In genomic region chr11:120707969-120708368, GRCm38 (mm10) we compare ENCODE assay signal across 17 mouse cellular contexts. TPM values are rescaled to one million over a fixed set of nuclear protein-coding genes. Genes with fewer than 3 reads are reported as not detected.
DNase-seq lines count a peak whose midpoint lies in the region; ATAC-seq and TF ChIP-seq lines count a peak whose summit lies in the region.
"Had no signal": no experiment of that assay in that cellular context is flagged by ENCODE, and none has a peak within 500 bp of the region (broad histone marks: within the 10 kb centered on the region; RNA-seq: fewer than 3 reads in every experiment).

No protein-coding gene starts in this region.

- peaks cover 32% of the 10 kb centered on the region for H3K27me3 ChIP-seq in forebrain, embryonic 10.5 days (ENCODE audit: poor library complexity, severe bottlenecking)
- H3K27me3 ChIP-seq in forebrain, embryonic 16.5 days (replicated peaks; ENCODE audit: control insufficient read depth, insufficient read depth, low read length), result no peaks in the 10 kb centered on the region
- H3K27me3 ChIP-seq in kidney, embryonic 16.5 days (ENCODE audit: insufficient read depth, low read length), result no peaks in the 10 kb centered on the region
- H3K27me3 ChIP-seq in limb, embryonic 14.5 days (ENCODE audit: control insufficient read depth, insufficient read depth, low read length), result no peaks in the 10 kb centered on the region

- peak overlapping the region; percentile 36 for H3K4me3 ChIP-seq in forebrain, embryonic 10.5 days
- H3K4me3 ChIP-seq in forebrain, embryonic 16.5 days (replicated peaks; ENCODE audit: low read length), result no peak overlapping the region
- H3K4me3 ChIP-seq in kidney, embryonic 16.5 days (ENCODE audit: low read length), result no peak overlapping the region
- no peak overlapping the region for H3K4me3 ChIP-seq in limb, embryonic 14.5 days (replicated peaks; ENCODE audit: low read length)

- no peak for ATAC-seq in forebrain, embryonic 16.5 days
- ATAC-seq in kidney, embryonic 16.5 days (ENCODE audit: low FRiP score, low TSS enrichment), result no peak
- no peak for ATAC-seq in limb, embryonic 14.5 days (ENCODE audit: low FRiP score, low read depth)
- no peak for ATAC-seq in megakaryocyte progenitor cell, adult 5-6 weeks (replicated peaks; ENCODE audit: poor library complexity)
- ATAC-seq: intestine, embryonic 16.5 days; lung, postnatal 0 days had no signal

- 38% methylated on average over 5 of the region's 5 CpGs for WGBS in forebrain, embryonic 10.5 days
- 49% methylated on average over 5 of the region's 5 CpGs for WGBS in forebrain, embryonic 16.5 days
- 22% methylated on average over 5 of the region's 5 CpGs for WGBS in kidney, embryonic 16.5 days
- WGBS in limb, embryonic 14.5 days, result 28% methylated on average over 5 of the region's 5 CpGs

- H3K4me2 ChIP-seq in forebrain, embryonic 16.5 days (ENCODE audit: low read length), result no peak overlapping the region
- H3K4me2 ChIP-seq in kidney, embryonic 16.5 days (replicated peaks; ENCODE audit: low read depth, low read length), result no peak overlapping the region
- peak overlapping the region; percentile 10; the same call in 1 of the 2 replicates for H3K4me2 ChIP-seq in limb, embryonic 14.5 days (replicated peaks; ENCODE audit: low read depth, low read length, severe bottlenecking)

- H3K4me1 ChIP-seq in forebrain, embryonic 10.5 days, result peaks cover 78% of the 10 kb centered on the region
- H3K4me1 ChIP-seq in forebrain, embryonic 16.5 days (replicated peaks; ENCODE audit: control insufficient read depth, insufficient read depth, low read length), result peaks cover 21% of the 10 kb centered on the region
- H3K4me1 ChIP-seq in kidney, embryonic 16.5 days (ENCODE audit: insufficient read depth, low read length), result peaks cover 62% of the 10 kb centered on the region
- H3K4me1 ChIP-seq in limb, embryonic 14.5 days (ENCODE audit: control insufficient read depth, insufficient read depth, low read length), result peaks cover 36% of the 10 kb centered on the region

- no peak overlapping the region for H3K9ac ChIP-seq in forebrain, embryonic 16.5 days (replicated peaks; ENCODE audit: low read depth, low read length)
- H3K9ac ChIP-seq in kidney, embryonic 16.5 days (replicated peaks; ENCODE audit: low read length), result no peak overlapping the region
- no peak overlapping the region for H3K9ac ChIP-seq in limb, embryonic 14.5 days (ENCODE audit: low read depth, low read length, severe bottlenecking)

- peaks cover 50% of the 10 kb centered on the region for H3K36me3 ChIP-seq in forebrain, embryonic 10.5 days (replicated peaks)
- H3K36me3 ChIP-seq in forebrain, embryonic 16.5 days (ENCODE audit: control insufficient read depth, insufficient read depth), result peaks cover 7% of the 10 kb centered on the region
- H3K36me3 ChIP-seq in kidney, embryonic 16.5 days (ENCODE audit: insufficient read depth, low read length), result peaks cover 8% of the 10 kb centered on the region
- peaks cover 40% of the 10 kb centered on the region for H3K36me3 ChIP-seq in limb, embryonic 14.5 days (ENCODE audit: control insufficient read depth, insufficient read depth, low read length)

- H3K27ac ChIP-seq in forebrain, embryonic 10.5 days, result peak overlapping the region; percentile 86
- no peak overlapping the region for H3K27ac ChIP-seq in forebrain, embryonic 16.5 days (ENCODE audit: low read length)
- H3K27ac ChIP-seq in kidney, embryonic 16.5 days (ENCODE audit: low read length), result peak overlapping the region; percentile 36; the same call in 1 of the 2 replicates
- H3K27ac ChIP-seq in limb, embryonic 14.5 days (replicated peaks; ENCODE audit: low read depth, low read length), result peak overlapping the region; percentile 50

- no peaks in the 10 kb centered on the region for H3K9me3 ChIP-seq in forebrain, embryonic 10.5 days
- no peaks in the 10 kb centered on the region for H3K9me3 ChIP-seq in forebrain, embryonic 16.5 days (ENCODE audit: control insufficient read depth, low read length)
- no peaks in the 10 kb centered on the region for H3K9me3 ChIP-seq in kidney, embryonic 16.5 days (ENCODE audit: low read length)
- H3K9me3 ChIP-seq in limb, embryonic 14.5 days (ENCODE audit: control insufficient read depth, low read length), result no peaks in the 10 kb centered on the region

- TF ChIP-seq POLR2A in limb, embryonic 14.5 days (IDR thresholded peaks at IDR 0.05; ENCODE audit: borderline replicate concordance, extremely low read depth, insufficient read depth, insufficient read length), result no peak

- no peak for DNase-seq in forebrain, embryonic 10.5 days (ENCODE audit: extremely low spot score, low spot score)
- no peak for DNase-seq in kidney, adult 18-20 months
- DNase-seq in ZHBTc4 (ENCODE audit: low read depth, low spot score), result peak; percentile 35
- no peak for DNase-seq in limb, embryonic 14.5 days (ENCODE audit: low spot score)
- DNase-seq in frontal cortex, postnatal 36 days (ENCODE audit: low spot score in 2 of 2), result no peak
- DNase-seq: cerebellum, postnatal 14 days; gastrocnemius, postnatal 14 days; heart, postnatal 14 days; left cerebral cortex, postnatal 4 days; spleen, adult 18-20 months; thymus, adult 18-20 months had no signal

RNA-seq across cellular contexts. Expression of gene Cenpx, which starts 5.6 kb away (rescaled TPM):
- polyA plus RNA-seq in forebrain, embryonic 10.5 days (2016; fragmentation: Nextera tagmentation; extraction: Ambion mirVana), result 118 and 133 TPM in 2 replicates
- 82.8 and 95.0 TPM in 2 replicates for polyA plus RNA-seq in forebrain, embryonic 16.5 days (2015; fragmentation: Nextera tagmentation; extraction: Ambion mirVana)
- 151 TPM in 2 replicates for polyA plus RNA-seq in kidney, embryonic 16.5 days (2015; fragmentation: Nextera tagmentation; extraction: Ambion mirVana)
- 101 and 107 TPM in 2 replicates for polyA plus RNA-seq in limb, embryonic 14.5 days (2012; rRNA removed)
- polyA plus RNA-seq in limb, embryonic 14.5 days (2014; fragmentation: Nextera tagmentation; extraction: Ambion mirVana), result 159 and 161 TPM in 2 replicates
- 116 and 136 TPM in 2 replicates for total RNA-seq in megakaryocyte progenitor cell, adult 5-6 weeks (2015)
- total RNA-seq in megakaryocyte progenitor cell, adult 5-6 weeks (2017), result 100 and 106 TPM in 2 replicates

RNA-seq across cellular contexts. Expression of gene Lrrc45, which starts 5.8 kb away (rescaled TPM):
- 51.9 and 59.2 TPM in 2 replicates for polyA plus RNA-seq in forebrain, embryonic 10.5 days (2016; fragmentation: Nextera tagmentation; extraction: Ambion mirVana)
- polyA plus RNA-seq in forebrain, embryonic 16.5 days (2015; fragmentation: Nextera tagmentation; extraction: Ambion mirVana), result 91.0 and 118 TPM in 2 replicates
- 69.2 and 71.3 TPM in 2 replicates for polyA plus RNA-seq in kidney, embryonic 16.5 days (2015; fragmentation: Nextera tagmentation; extraction: Ambion mirVana)
- polyA plus RNA-seq in limb, embryonic 14.5 days (2012; rRNA removed), result 91.3 and 98.3 TPM in 2 replicates
- 48.1 and 51.7 TPM in 2 replicates for polyA plus RNA-seq in limb, embryonic 14.5 days (2014; fragmentation: Nextera tagmentation; extraction: Ambion mirVana)
- 10.6 and 11.0 TPM in 2 replicates for total RNA-seq in megakaryocyte progenitor cell, adult 5-6 weeks (2015)
- 37.6 and 42.3 TPM in 2 replicates for total RNA-seq in megakaryocyte progenitor cell, adult 5-6 weeks (2017)

RNA-seq across cellular contexts. Expression of gene Rac3, which starts 13.3 kb away (rescaled TPM):
- 23.8 and 28.4 TPM in 2 replicates for polyA plus RNA-seq in forebrain, embryonic 10.5 days (2016; fragmentation: Nextera tagmentation; extraction: Ambion mirVana)
- polyA plus RNA-seq in forebrain, embryonic 16.5 days (2015; fragmentation: Nextera tagmentation; extraction: Ambion mirVana), result 251 and 347 TPM in 2 replicates
- 32.5 and 38.7 TPM in 2 replicates for polyA plus RNA-seq in kidney, embryonic 16.5 days (2015; fragmentation: Nextera tagmentation; extraction: Ambion mirVana)
- polyA plus RNA-seq in limb, embryonic 14.5 days (2012; rRNA removed), result 90.1 and 95.1 TPM in 2 replicates
- 14.1 and 18.3 TPM in 2 replicates for polyA plus RNA-seq in limb, embryonic 14.5 days (2014; fragmentation: Nextera tagmentation; extraction: Ambion mirVana)
- total RNA-seq in megakaryocyte progenitor cell, adult 5-6 weeks (2015), result 0.44 and 0.76 TPM in 2 replicates
- total RNA-seq in megakaryocyte progenitor cell, adult 5-6 weeks (2017), result 0.25 TPM in 1 of 2 replicates, not detected in the other

RNA-seq across cellular contexts. Expression of gene Dcxr, which starts 19.1 kb away (rescaled TPM):
- 13.3 and 14.8 TPM in 2 replicates for polyA plus RNA-seq in forebrain, embryonic 10.5 days (2016; fragmentation: Nextera tagmentation; extraction: Ambion mirVana)
- 7.6 TPM in 2 replicates for polyA plus RNA-seq in forebrain, embryonic 16.5 days (2015; fragmentation: Nextera tagmentation; extraction: Ambion mirVana)
- 49.4 and 56.5 TPM in 2 replicates for polyA plus RNA-seq in kidney, embryonic 16.5 days (2015; fragmentation: Nextera tagmentation; extraction: Ambion mirVana)
- polyA plus RNA-seq in limb, embryonic 14.5 days (2012; rRNA removed), result 18.5 and 21.4 TPM in 2 replicates
- 21.8 and 26.2 TPM in 2 replicates for polyA plus RNA-seq in limb, embryonic 14.5 days (2014; fragmentation: Nextera tagmentation; extraction: Ambion mirVana)
- 16.3 and 18.7 TPM in 2 replicates for total RNA-seq in megakaryocyte progenitor cell, adult 5-6 weeks (2015)
- 16.5 and 17.1 TPM in 2 replicates for total RNA-seq in megakaryocyte progenitor cell, adult 5-6 weeks (2017)

RNA-seq across cellular contexts. Expression of gene Cbr2, which starts 23.9 kb away (rescaled TPM):
- 1.1 and 1.3 TPM in 2 replicates for polyA plus RNA-seq in forebrain, embryonic 10.5 days (2016; fragmentation: Nextera tagmentation; extraction: Ambion mirVana)
- polyA plus RNA-seq in forebrain, embryonic 16.5 days (2015; fragmentation: Nextera tagmentation; extraction: Ambion mirVana), result 0.92 and 4.8 TPM in 2 replicates
- 2.1 and 4.3 TPM in 2 replicates for polyA plus RNA-seq in kidney, embryonic 16.5 days (2015; fragmentation: Nextera tagmentation; extraction: Ambion mirVana)
- polyA plus RNA-seq in limb, embryonic 14.5 days (2012; rRNA removed), result 11.9 and 19.6 TPM in 2 replicates
- polyA plus RNA-seq in limb, embryonic 14.5 days (2014; fragmentation: Nextera tagmentation; extraction: Ambion mirVana), result 7.3 and 10.8 TPM in 2 replicates
- total RNA-seq in megakaryocyte progenitor cell, adult 5-6 weeks (2015), result not detected in 2 replicates
- 1.3 TPM in 1 of 2 replicates, not detected in the other for total RNA-seq in megakaryocyte progenitor cell, adult 5-6 weeks (2017)
- total RNA-seq: MEL had no signal
